Mouse (Mus musculus): ENCODE measurements at regions not wholly inside any gene's neighbourhood (a gene's known extent, or its start where the extent isn't known, plus 50 kb on each side); places are given as distances from the start of the nearest gene placed in this dataset.
A peak's percentile ranks its signal among the peaks of the same experiment; 100 is the strongest.
"Not testable (repeated sequence)": the region's sequence is repeated elsewhere in the genome, so short reads cannot be mapped to it uniquely, and the experiment has no call there.

GRCm38 (mm10) chr13:4935940-4936339, 327.0 kb upstream of the Akr1e1 start:
- no peak overlapping the region for H3K4me3 ChIP-seq
- no peaks in the 10 kb centered on the region for H3K9me3 ChIP-seq
- no peaks in the 10 kb centered on the region for H3K27me3 ChIP-seq (replicated peaks)
- no peaks in the 10 kb centered on the region for H3K36me3 ChIP-seq (replicated peaks)
- H3K9ac ChIP-seq: no peak overlapping the region
- no peaks in the 10 kb centered on the region for H3K4me1 ChIP-seq
- ATAC-seq (replicated peaks): no peak
- 81% methylated on average over 4 of the region's 4 CpGs for WGBS
- H3K27ac ChIP-seq: no peak overlapping the region
- no peak overlapping the region for H3K4me2 ChIP-seq

GRCm38 (mm10) chr13:4939849-4940248, 330.9 kb upstream of the Akr1e1 start:
- H3K9ac ChIP-seq: no peak overlapping the region
- H3K9me3 ChIP-seq: no peaks in the 10 kb centered on the region
- H3K4me2 ChIP-seq: no peak overlapping the region
- no peaks in the 10 kb centered on the region for H3K27me3 ChIP-seq (replicated peaks)
- ATAC-seq (replicated peaks): no peak
- H3K4me3 ChIP-seq: no peak overlapping the region
- H3K36me3 ChIP-seq (replicated peaks): no peaks in the 10 kb centered on the region
- no peak overlapping the region for H3K27ac ChIP-seq
- no peaks in the 10 kb centered on the region for H3K4me1 ChIP-seq

GRCm38 (mm10) chr13:4942490-4942889, 333.5 kb upstream of the Akr1e1 start:
- H3K4me1 ChIP-seq; H3K27ac ChIP-seq; H3K9me3 ChIP-seq; H3K4me2 ChIP-seq; H3K27me3 ChIP-seq (replicated peaks); H3K9ac ChIP-seq; H3K36me3 ChIP-seq (replicated peaks): not testable (repeated sequence)
- WGBS: 26% methylated on average over 5 of the region's 14 CpGs
- peak overlapping the region; percentile 36; the same call in 1 of the 2 replicates for H3K4me3 ChIP-seq
- ATAC-seq (replicated peaks): peak; percentile 84

GRCm38 (mm10) chr13:4943046-4943445, 334.1 kb upstream of the Akr1e1 start:
- Histone ChIP-seq H3K27me3 (replicated peaks) (no peaks in the 10 kb centered on the region), H3K9me3 (no peaks in the 10 kb centered on the region), H3K4me1 (no peaks in the 10 kb centered on the region), H3K9ac (no peak overlapping the region; the same call in 1 of the 2 replicates), H3K4me2 (peak overlapping the region; percentile 49), H3K4me3 (peak overlapping the region; percentile 36), H3K36me3 (replicated peaks) (no peaks in the 10 kb centered on the region), H3K27ac (no peak overlapping the region)
- peak; percentile 65 for ATAC-seq (replicated peaks)
- WGBS: 33% methylated on average over 7 of the region's 7 CpGs

GRCm38 (mm10) chr13:4955384-4955783, 346.4 kb upstream of the Akr1e1 start:
- Histone ChIP-seq H3K9ac (no peak overlapping the region), H3K27me3 (replicated peaks) (no peaks in the 10 kb centered on the region), H3K4me2 (no peak overlapping the region), H3K4me3 (no peak overlapping the region), H3K36me3 (replicated peaks) (no peaks in the 10 kb centered on the region), H3K27ac (no peak overlapping the region), H3K4me1 (no peaks in the 10 kb centered on the region), H3K9me3 (no peaks in the 10 kb centered on the region)
- 91% methylated on average over 3 of the region's 3 CpGs for WGBS
- ATAC-seq (replicated peaks): no peak

- no peak overlapping the region for H3K4me3 ChIP-seq
- H3K27ac ChIP-seq: no peak overlapping the region
- H3K9ac ChIP-seq: no peak overlapping the region
- H3K4me2 ChIP-seq: no peak overlapping the region
- ATAC-seq (replicated peaks): no peak
- H3K9me3 ChIP-seq: no peaks in the 10 kb centered on the region
- H3K27me3 ChIP-seq (replicated peaks): no peaks in the 10 kb centered on the region
- no peaks in the 10 kb centered on the region for H3K4me1 ChIP-seq
- no peaks in the 10 kb centered on the region for H3K36me3 ChIP-seq (replicated peaks)
These were observed 355.9 kb upstream of the Akr1e1 start for GRCm38 (mm10) chr13:4964824-4965223.

GRCm38 (mm10) chr13:4970081-4970892, 361.3 kb upstream of the Akr1e1 start:
- no peaks in the 10 kb centered on the region for H3K9me3 ChIP-seq
- 76% methylated on average over 2 of the region's 2 CpGs for WGBS
- no peaks in the 10 kb centered on the region for H3K4me1 ChIP-seq
- no peak overlapping the region for H3K9ac ChIP-seq
- no peaks in the 10 kb centered on the region for H3K36me3 ChIP-seq (replicated peaks)
- no peak overlapping the region for H3K27ac ChIP-seq
- no peak overlapping the region for H3K4me3 ChIP-seq
- no peaks in the 10 kb centered on the region for H3K27me3 ChIP-seq (replicated peaks)
- H3K4me2 ChIP-seq: no peak overlapping the region
- no peak for ATAC-seq (replicated peaks)

GRCm38 (mm10) chr13:4971472-4972067, 362.6 kb upstream of the Akr1e1 start:
- Histone ChIP-seq H3K4me2 (no peak overlapping the region), H3K4me3 (no peak overlapping the region), H3K27ac (no peak overlapping the region), H3K4me1 (no peaks in the 10 kb centered on the region), H3K9ac (no peak overlapping the region), H3K9me3 (no peaks in the 10 kb centered on the region), H3K27me3 (replicated peaks) (no peaks in the 10 kb centered on the region), H3K36me3 (replicated peaks) (no peaks in the 10 kb centered on the region)
- WGBS: 84% methylated on average over 4 of the region's 4 CpGs
- ATAC-seq (replicated peaks): no peak

GRCm38 (mm10) chr13:4992876-4993275, 383.9 kb upstream of the Akr1e1 start:
- Histone ChIP-seq H3K4me1 (no peaks in the 10 kb centered on the region), H3K27ac (no peak overlapping the region), H3K36me3 (replicated peaks) (no peaks in the 10 kb centered on the region), H3K9me3 (no peaks in the 10 kb centered on the region), H3K4me2 (no peak overlapping the region), H3K9ac (no peak overlapping the region), H3K4me3 (no peak overlapping the region), H3K27me3 (replicated peaks) (no peaks in the 10 kb centered on the region)
- ATAC-seq (replicated peaks): no peak
- 59% methylated on average over 1 of the region's 1 CpGs for WGBS

GRCm38 (mm10) chr13:5008296-5008695, 399.3 kb upstream of the Akr1e1 start:
- Histone ChIP-seq H3K4me3 (no peak overlapping the region), H3K27ac (no peak overlapping the region), H3K36me3 (replicated peaks) (no peaks in the 10 kb centered on the region), H3K27me3 (replicated peaks) (no peaks in the 10 kb centered on the region), H3K4me2 (no peak overlapping the region), H3K9ac (no peak overlapping the region), H3K4me1 (peaks cover 4% of the 10 kb centered on the region; the same call in 1 of the 2 replicates), H3K9me3 (no peaks in the 10 kb centered on the region)
- no peak for ATAC-seq (replicated peaks)
- 96% methylated on average over 1 of the region's 1 CpGs for WGBS

- no peak for ATAC-seq (replicated peaks)
- no peak overlapping the region for H3K4me2 ChIP-seq
- no peaks in the 10 kb centered on the region for H3K9me3 ChIP-seq
- H3K9ac ChIP-seq: no peak overlapping the region
- WGBS: 91% methylated on average over 7 of the region's 7 CpGs
- H3K27me3 ChIP-seq (replicated peaks): no peaks in the 10 kb centered on the region
- no peaks in the 10 kb centered on the region for H3K36me3 ChIP-seq (replicated peaks)
- H3K27ac ChIP-seq: no peak overlapping the region
- H3K4me3 ChIP-seq: no peak overlapping the region
- no peaks in the 10 kb centered on the region for H3K4me1 ChIP-seq
These were observed 413.5 kb upstream of the Akr1e1 start for GRCm38 (mm10) chr13:5022439-5022838.

GRCm38 (mm10) chr13:5059859-5060258, 450.9 kb upstream of the Akr1e1 start:
- WGBS: 55% methylated on average over 2 of the region's 2 CpGs
- Histone ChIP-seq H3K9ac (no peak overlapping the region), H3K4me3 (no peak overlapping the region), H3K4me2 (no peak overlapping the region), H3K27ac (no peak overlapping the region), H3K9me3 (no peaks in the 10 kb centered on the region), H3K27me3 (replicated peaks) (no peaks in the 10 kb centered on the region), H3K4me1 (no peaks in the 10 kb centered on the region), H3K36me3 (replicated peaks) (no peaks in the 10 kb centered on the region)
- ATAC-seq (replicated peaks): no peak

- WGBS: 67% methylated on average over 2 of the region's 2 CpGs
- no peak overlapping the region for H3K9ac ChIP-seq
- H3K4me3 ChIP-seq: no peak overlapping the region
- ATAC-seq (replicated peaks): no peak
- no peak overlapping the region for H3K27ac ChIP-seq
- H3K36me3 ChIP-seq (replicated peaks): no peaks in the 10 kb centered on the region
- H3K4me2 ChIP-seq: no peak overlapping the region
- H3K9me3 ChIP-seq: no peaks in the 10 kb centered on the region
- H3K4me1 ChIP-seq: no peaks in the 10 kb centered on the region
- no peaks in the 10 kb centered on the region for H3K27me3 ChIP-seq (replicated peaks)
These were observed 451.5 kb upstream of the Akr1e1 start for GRCm38 (mm10) chr13:5060462-5060861.

All from midbrain, embryonic 15.5 days (tissue).